Mouse (Mus musculus) liver, postnatal 0 days (tissue): Measurements from ENCODE around the gene Enpp7. TPM values are rescaled to one million over a fixed set of nuclear protein-coding genes. Genes with fewer than 3 reads are reported as not detected.
A peak's percentile ranks its signal among the peaks of the same experiment; 100 is the strongest.

Source experiments
- ATAC-seq: fragments of 200-750 bp; cut with Nextera tagmentation; 2 replicates; pipeline ENCODE4 v1.8.0; 2017; ENCODE audit warnings: mild to moderate bottlenecking, moderate library complexity
- DNase-seq: peaks from one replicate; pipeline ENCODE4 v3.0.0-alpha.2; 2016
- H3K27ac ChIP-seq: fragments of 300-500 bp; sonication (generic); 2 replicates; pipeline ENCODE4 v1.5.1; 2014; ENCODE audit warnings: antibody characterized with exemption, moderate library complexity, mild to moderate bottlenecking, low read depth
- H3K27me3 ChIP-seq: fragments of 300-500 bp; sonication (generic); 2 replicates; pipeline ENCODE4 v1.6.1; 2014; ENCODE audit warnings: low read length, control low read depth, mixed read lengths; ENCODE audit not compliant: insufficient read depth
- H3K36me3 ChIP-seq: fragments of 300-500 bp; sonication (generic); replicated peaks from 2 replicates; pipeline ENCODE4 v1.6.1; 2014; ENCODE audit warnings: mild to moderate bottlenecking, control low read depth, low read length, moderate library complexity, mixed read lengths; ENCODE audit not compliant: insufficient read depth
- H3K4me1 ChIP-seq: fragments of 300-500 bp; sonication (generic); 2 replicates; pipeline ENCODE4 v1.6.1; 2014; ENCODE audit warnings: antibody characterized with exemption, mild to moderate bottlenecking, control low read depth; ENCODE audit not compliant: insufficient read depth
- H3K4me2 ChIP-seq: fragments of 300-500 bp; sonication (generic); 2 replicates; pipeline ENCODE4 v1.6.1; 2014; ENCODE audit warnings: low read depth, mild to moderate bottlenecking, low read length, moderate library complexity, mixed read lengths
- H3K4me3 ChIP-seq: fragments of 300-500 bp; sonication (generic); 2 replicates; pipeline ENCODE4 v1.5.1; 2014; ENCODE audit warnings: low read depth, low read length
- H3K9ac ChIP-seq: fragments of 300-500 bp; sonication (generic); replicated peaks from 2 replicates; pipeline ENCODE4 v1.6.1; 2014; ENCODE audit warnings: mild to moderate bottlenecking, moderate library complexity
- H3K9me3 ChIP-seq: fragments of 300-500 bp; sonication (generic); 2 replicates; pipeline ENCODE4 v1.6.1; 2016; ENCODE audit warnings: mild to moderate bottlenecking, control low read depth, low read length, mixed read lengths
- CTCF ChIP-seq: sonication (generic); IDR thresholded peaks from 2 replicates; pipeline ENCODE4 v1.5.1; 2016; ENCODE audit warnings: antibody characterized with exemption, low read depth
- EP300 ChIP-seq: IDR thresholded peaks from 2 replicates; pipeline ENCODE4 v1.6.1; 2016; ENCODE audit warnings: antibody characterized with exemption, low read depth, mild to moderate bottlenecking
- WGBS: fragments of 180-500 bp; shearing (Covaris S2); extraction: QIAGEN DNeasy Blood & Tissue Kit; methylation state at CpG from one replicate; pipeline ENCODE4 v1.1.7; 2014; ENCODE audit not compliant: insufficient replicate concordance; 5-methylcytosine and 5-hydroxymethylcytosine counted together
- polyA plus RNA-seq: library from polyadenylated mRNA; unstranded; fragments of >200 nt; fragmentation: Nextera tagmentation; extraction: Ambion mirVana; gene quantifications from 2 replicates; pipeline ENCODE4 v1.2.1, GENCODE M21; 2015

Enpp7 gene
- polyA plus RNA-seq, 1 experiment from 2014 or later = not detected

DNA sequence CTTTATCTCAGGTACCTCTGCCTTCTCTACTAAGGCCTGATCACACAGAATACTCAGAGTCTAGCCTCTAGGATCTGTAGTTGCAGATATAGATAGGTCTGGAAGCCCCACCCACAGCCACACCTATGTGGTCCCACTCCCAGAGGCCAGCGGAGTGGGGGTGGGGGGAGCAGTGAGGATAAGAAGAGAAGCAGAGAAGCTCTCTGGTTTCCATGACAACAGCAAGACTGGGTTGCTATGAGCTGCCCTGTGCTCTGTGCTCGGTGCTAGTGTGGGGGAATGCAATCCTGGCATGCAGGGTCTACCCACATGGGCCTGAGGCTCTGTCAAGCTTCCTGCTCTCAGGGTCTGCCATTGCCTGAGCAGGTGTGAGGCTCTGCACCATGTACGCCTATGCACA lies 27.3 kb upstream of the Enpp7 start:
- DNase-seq = no peak
- H3K27ac ChIP-seq = no peak overlapping the region
- H3K4me3 ChIP-seq = no peak overlapping the region
- H3K36me3 ChIP-seq = no peaks in the 10 kb centered on the region
- TF ChIP-seq CTCF (no peak), EP300 (no peak)
- H3K4me1 ChIP-seq = no peaks in the 10 kb centered on the region
- H3K4me2 ChIP-seq = no peak overlapping the region
- no peak for ATAC-seq
- H3K27me3 ChIP-seq = no peaks in the 10 kb centered on the region
- no peaks in the 10 kb centered on the region for H3K9me3 ChIP-seq
- no peak overlapping the region for H3K9ac ChIP-seq
- WGBS = 58% methylated on average over 3 of the region's 3 CpGs

DNA sequence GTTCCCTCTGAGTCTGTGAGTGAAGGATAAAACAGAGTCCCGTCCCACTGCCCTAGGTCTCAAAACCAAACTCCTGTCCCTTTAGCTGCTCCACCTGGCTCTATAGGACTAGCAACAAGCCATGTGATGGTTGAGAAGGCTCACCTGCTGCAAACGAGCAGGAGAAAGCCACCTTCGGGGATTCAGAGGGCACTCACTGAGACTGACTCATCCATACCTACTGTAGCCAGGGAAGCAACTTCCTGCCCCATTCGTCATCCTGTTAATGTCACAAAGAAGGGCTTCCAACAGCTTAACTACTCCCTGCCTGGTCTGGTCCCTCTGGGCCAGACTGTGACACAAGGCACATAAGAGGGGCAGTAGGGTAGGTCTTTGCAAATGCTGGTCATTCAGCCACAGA lies 25.5 kb upstream of the Enpp7 start:
- Histone ChIP-seq H3K9me3 (no peaks in the 10 kb centered on the region), H3K36me3 (no peaks in the 10 kb centered on the region), H3K9ac (no peak overlapping the region), H3K27me3 (no peaks in the 10 kb centered on the region), H3K27ac (no peak overlapping the region), H3K4me2 (no peak overlapping the region), H3K4me3 (no peak overlapping the region), H3K4me1 (no peaks in the 10 kb centered on the region)
- 48% methylated on average over 4 of the region's 4 CpGs for WGBS
- TF ChIP-seq EP300 = no peak
- no peak for TF ChIP-seq CTCF
- DNase-seq (no peak), ATAC-seq (no peak)

DNA sequence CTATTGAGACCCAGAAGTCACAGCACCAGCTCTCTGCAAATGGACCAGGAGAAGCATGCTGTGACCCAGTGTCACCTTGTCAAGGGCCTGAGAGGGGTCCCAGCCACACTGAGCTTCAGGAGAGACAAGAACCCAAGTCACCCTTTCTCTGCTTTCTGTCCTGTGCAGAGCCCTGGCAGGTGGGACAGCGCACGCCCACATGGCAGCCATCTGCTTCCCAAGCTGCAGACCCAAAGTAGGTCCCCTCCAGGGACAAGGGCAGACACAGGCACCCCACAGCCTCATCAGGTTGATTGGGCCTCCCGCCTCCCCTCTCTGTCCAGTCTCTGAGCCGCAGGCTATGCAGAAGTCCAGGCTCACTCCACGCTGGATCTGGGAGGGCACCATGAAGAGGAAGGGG lies 24.1 kb upstream of the Enpp7 start:
- Histone ChIP-seq H3K4me1 (no peaks in the 10 kb centered on the region), H3K36me3 (no peaks in the 10 kb centered on the region), H3K27me3 (no peaks in the 10 kb centered on the region), H3K4me3 (no peak overlapping the region), H3K4me2 (no peak overlapping the region), H3K9ac (no peak overlapping the region), H3K9me3 (no peaks in the 10 kb centered on the region), H3K27ac (no peak overlapping the region)
- TF ChIP-seq CTCF = no peak
- no peak for TF ChIP-seq EP300
- no peak for DNase-seq
- WGBS = 83% methylated on average over 5 of the region's 5 CpGs
- no peak for ATAC-seq

DNA sequence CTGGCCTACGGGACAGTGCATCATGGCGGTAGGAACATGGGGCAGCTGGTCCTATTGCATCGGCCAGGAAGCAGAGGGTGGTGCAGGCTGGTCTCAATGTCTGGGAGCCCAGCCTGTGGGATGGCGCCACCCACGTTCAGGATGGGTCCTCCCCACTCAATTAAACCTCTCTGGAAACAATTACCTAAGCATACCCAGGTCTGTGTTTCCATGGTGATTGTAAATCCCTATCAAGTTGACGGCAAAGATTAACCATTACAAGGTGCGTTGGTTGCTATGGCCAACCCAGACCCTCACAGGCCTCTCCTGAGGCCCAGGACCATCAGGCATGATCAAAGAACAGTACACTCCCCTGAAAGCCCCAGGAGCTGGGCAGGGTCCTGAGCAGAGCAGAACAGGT lies 22.9 kb upstream of the Enpp7 start:
- Histone ChIP-seq H3K4me3 (no peak overlapping the region), H3K27me3 (no peaks in the 10 kb centered on the region), H3K9ac (no peak overlapping the region), H3K4me1 (no peaks in the 10 kb centered on the region), H3K36me3 (no peaks in the 10 kb centered on the region), H3K4me2 (no peak overlapping the region), H3K27ac (no peak overlapping the region), H3K9me3 (no peaks in the 10 kb centered on the region)
- ATAC-seq (no peak), DNase-seq (no peak)
- TF ChIP-seq CTCF (no peak), EP300 (no peak)
- WGBS = 60% methylated on average over 7 of the region's 7 CpGs

DNA sequence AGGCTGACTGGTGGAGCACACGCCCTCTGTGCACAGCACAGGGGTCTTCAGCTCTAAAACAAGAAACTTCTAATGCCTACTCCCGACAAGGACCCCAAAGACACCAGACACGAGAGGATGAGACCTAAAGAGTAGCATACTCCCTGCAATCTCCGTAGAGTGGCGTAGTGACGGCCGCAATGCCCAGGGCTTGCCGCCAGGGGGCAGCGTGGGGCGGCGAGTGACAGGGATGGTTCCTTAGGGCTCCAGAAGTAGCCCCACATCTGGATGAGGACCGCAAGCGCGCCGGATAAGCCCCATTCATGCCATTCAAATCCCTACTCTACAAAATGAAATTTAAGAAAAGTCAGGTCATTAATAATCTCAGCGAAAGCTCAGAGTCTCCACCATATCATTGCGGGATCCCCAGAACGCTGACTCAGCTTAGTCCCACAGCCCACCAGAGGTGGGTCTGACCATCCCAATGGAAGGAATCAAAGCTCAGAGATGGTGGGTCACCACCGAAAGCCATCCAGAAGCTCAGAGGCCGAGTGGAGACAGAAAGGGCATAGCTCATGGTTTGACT lies 16.4 kb upstream of the Enpp7 start:
- TF ChIP-seq EP300 (no peak), CTCF (peak; percentile 83)
- Histone ChIP-seq H3K27ac (no peak overlapping the region), H3K27me3 (0 out of 2 replicates have a peak, but pooled peaks cover 4% of the 10 kb centered on the region), H3K4me3 (no peak overlapping the region), H3K36me3 (no peaks in the 10 kb centered on the region), H3K9ac (no peak overlapping the region), H3K9me3 (no peaks in the 10 kb centered on the region), H3K4me1 (0 out of 2 replicates have a peak, but pooled peaks cover 4% of the 10 kb centered on the region), H3K4me2 (no peak overlapping the region)
- ATAC-seq = no peak
- WGBS = 31% methylated on average over 20 of the region's 20 CpGs
- DNase-seq = peak; percentile 60

DNA sequence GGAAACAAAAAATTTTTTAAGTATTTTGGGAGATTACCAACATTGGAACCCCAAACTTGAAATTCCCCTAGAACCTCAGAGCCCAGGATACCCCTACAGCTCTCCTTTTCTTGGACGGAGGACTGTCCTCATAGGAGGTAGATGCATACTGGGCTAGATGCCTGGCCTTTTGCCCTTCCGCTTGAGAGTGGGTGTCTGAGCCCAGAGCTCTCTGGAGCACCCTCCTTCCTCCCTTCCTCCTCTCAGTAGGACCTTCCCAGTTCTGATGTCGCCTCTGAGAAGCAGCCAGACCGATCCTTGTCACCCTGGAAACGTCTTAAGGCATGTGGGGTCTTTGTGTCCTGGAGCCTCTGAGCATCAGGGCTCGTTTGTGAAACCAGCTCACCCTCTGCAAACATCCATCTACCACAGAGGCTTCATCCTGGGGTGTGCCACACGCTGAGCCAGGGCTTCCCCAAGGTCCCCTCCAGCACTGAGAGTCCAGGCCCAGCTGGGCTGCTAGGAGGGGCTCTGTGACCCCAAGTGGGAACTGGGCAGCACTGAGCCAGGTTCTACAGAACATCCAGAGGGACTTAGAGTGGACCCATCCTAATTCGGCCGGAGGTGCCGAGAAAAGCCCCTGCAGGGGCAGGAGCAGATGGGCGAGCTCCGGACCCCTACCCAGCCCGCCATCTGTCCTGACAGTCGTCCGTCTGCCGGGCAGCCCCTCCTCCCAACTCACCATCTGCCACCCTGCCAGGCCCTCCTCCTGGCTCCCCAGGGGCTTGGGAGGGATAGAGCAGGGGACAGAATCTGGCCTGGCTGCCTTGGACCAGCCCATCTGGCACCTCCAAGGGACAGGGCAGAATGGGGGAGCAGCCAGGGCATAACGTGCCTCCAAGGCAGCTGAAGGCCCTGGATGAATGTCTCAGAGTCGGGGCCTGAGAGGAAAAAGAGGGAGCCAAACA lies 15.3 kb upstream of the Enpp7 start:
- Histone ChIP-seq H3K27ac (no peak overlapping the region), H3K9ac (no peak overlapping the region), H3K27me3 (0 out of 2 replicates have a peak, but pooled peaks cover 4% of the 10 kb centered on the region), H3K9me3 (no peaks in the 10 kb centered on the region), H3K36me3 (no peaks in the 10 kb centered on the region), H3K4me3 (no peak overlapping the region), H3K4me1 (0 out of 2 replicates have a peak, but pooled peaks cover 4% of the 10 kb centered on the region), H3K4me2 (no peak overlapping the region)
- 50% methylated on average over 18 of the region's 18 CpGs for WGBS
- no peak for TF ChIP-seq EP300
- no peak for TF ChIP-seq CTCF
- DNase-seq (no peak), ATAC-seq (no peak)
